In genomic region chr2:18907269-18907668, GRCm38 (mm10) we compare ENCODE assay signal across 15 mouse cellular contexts.
DNase-seq lines count a peak whose midpoint lies in the region; ATAC-seq and TF ChIP-seq lines count a peak whose summit lies in the region.
"Had no signal": no experiment of that assay in that cellular context is flagged by ENCODE, and none has a peak within 500 bp of the region (broad histone marks: within the 10 kb centered on the region; RNA-seq: fewer than 3 reads in every experiment).

No protein-coding gene starts in this region.

- H3K36me3 ChIP-seq in hindbrain, embryonic 10.5 days: no peaks in the 10 kb centered on the region
- no peaks in the 10 kb centered on the region for H3K36me3 ChIP-seq in hindbrain, embryonic 16.5 days (ENCODE audit: control insufficient read depth, insufficient read depth, low read length)
- no peaks in the 10 kb centered on the region for H3K36me3 ChIP-seq in midbrain, embryonic 13.5 days
- H3K36me3 ChIP-seq in midbrain, postnatal 0 days (ENCODE audit: insufficient read depth, low read length): no peaks in the 10 kb centered on the region
- H3K36me3 ChIP-seq: hindbrain, embryonic 13.5 days; limb, embryonic 13.5 days; stomach, embryonic 15.5 days had no signal

- no peak overlapping the region for H3K9ac ChIP-seq in hindbrain, embryonic 16.5 days (ENCODE audit: low read depth, low read length)
- H3K9ac ChIP-seq in midbrain, embryonic 13.5 days (replicated peaks): no peak overlapping the region
- H3K9ac ChIP-seq in midbrain, postnatal 0 days (replicated peaks; ENCODE audit: low read length, poor library complexity, severe bottlenecking): no peak overlapping the region
- H3K9ac ChIP-seq: hindbrain, embryonic 13.5 days; limb, embryonic 13.5 days; liver, embryonic 13.5 days; stomach, embryonic 15.5 days had no signal

- no peaks in the 10 kb centered on the region for H3K9me3 ChIP-seq in hindbrain, embryonic 10.5 days
- no peaks in the 10 kb centered on the region for H3K9me3 ChIP-seq in hindbrain, embryonic 16.5 days (ENCODE audit: control insufficient read depth, low read length)
- no peaks in the 10 kb centered on the region for H3K9me3 ChIP-seq in midbrain, embryonic 13.5 days
- no peaks in the 10 kb centered on the region for H3K9me3 ChIP-seq in midbrain, postnatal 0 days (ENCODE audit: low read length)
- H3K9me3 ChIP-seq: hindbrain, embryonic 13.5 days; limb, embryonic 13.5 days; liver, embryonic 13.5 days; stomach, embryonic 15.5 days had no signal

- DNase-seq in hindbrain, embryonic 10.5 days (ENCODE audit: low spot score): no peak
- no peak for DNase-seq in layer of hippocampus, adult 2 months (ENCODE audit: low spot score in 2 of 2)
- DNase-seq in layer of hippocampus, adult 9-10 months (ENCODE audit: low spot score): no peak
- DNase-seq in midbrain, postnatal 0 days (ENCODE audit: low spot score): no peak
- DNase-seq: gastrocnemius, postnatal 25 days; kidney, postnatal 10 days; liver, embryonic 13.5 days; thymus, postnatal 25 days had no signal

- no peak for ATAC-seq in hindbrain, embryonic 16.5 days
- 0 out of 2 replicates have a peak, but pooled peaks have one; percentile 18 for ATAC-seq in midbrain, embryonic 13.5 days
- ATAC-seq in midbrain, postnatal 0 days (ENCODE audit: low FRiP score): no peak
- ATAC-seq: intestine, postnatal 0 days; lung, postnatal 0 days had no signal

- 60% methylated on average over 8 of the region's 8 CpGs for WGBS in hindbrain, embryonic 10.5 days
- 62% methylated on average over 8 of the region's 8 CpGs for WGBS in hindbrain, embryonic 16.5 days
- WGBS in midbrain, embryonic 13.5 days: 74% methylated on average over 8 of the region's 8 CpGs
- WGBS in midbrain, postnatal 0 days: 78% methylated on average over 8 of the region's 8 CpGs

- H3K4me1 ChIP-seq in hindbrain, embryonic 10.5 days (replicated peaks): peaks cover 19% of the 10 kb centered on the region
- no peaks in the 10 kb centered on the region for H3K4me1 ChIP-seq in hindbrain, embryonic 16.5 days (ENCODE audit: control insufficient read depth, insufficient read depth, low read depth, low read length)
- H3K4me1 ChIP-seq in midbrain, embryonic 13.5 days (replicated peaks): peaks cover 12% of the 10 kb centered on the region; the same call in 1 of the 2 replicates
- no peaks in the 10 kb centered on the region for H3K4me1 ChIP-seq in midbrain, postnatal 0 days (ENCODE audit: insufficient read depth, low read length)
- H3K4me1 ChIP-seq: limb, embryonic 13.5 days had no signal

- no peak for TF ChIP-seq CTCF in layer of hippocampus, adult 2 months (conservative IDR thresholded peaks at IDR 0.05)
- no peak for TF ChIP-seq CTCF in midbrain, postnatal 0 days (IDR thresholded peaks at IDR 0.05)

- H3K27ac ChIP-seq in hindbrain, embryonic 10.5 days: peak overlapping the region; percentile 74
- no peak overlapping the region for H3K27ac ChIP-seq in hindbrain, embryonic 16.5 days (ENCODE audit: low read depth, low read length)
- peak overlapping the region; percentile 67 for H3K27ac ChIP-seq in layer of hippocampus, adult 2 months
- H3K27ac ChIP-seq in midbrain, embryonic 13.5 days: no peak overlapping the region
- no peak overlapping the region for H3K27ac ChIP-seq in midbrain, postnatal 0 days (ENCODE audit: low read depth, low read length)
- H3K27ac ChIP-seq: hindbrain, embryonic 13.5 days; limb, embryonic 13.5 days; liver, embryonic 13.5 days; stomach, embryonic 15.5 days had no signal

- no peak overlapping the region for H3K4me3 ChIP-seq in hindbrain, embryonic 10.5 days
- no peak overlapping the region for H3K4me3 ChIP-seq in hindbrain, embryonic 16.5 days (ENCODE audit: low read length)
- H3K4me3 ChIP-seq in layer of hippocampus, adult 2 months: no peak overlapping the region
- H3K4me3 ChIP-seq in midbrain, embryonic 13.5 days (replicated peaks): no peak overlapping the region
- no peak overlapping the region for H3K4me3 ChIP-seq in midbrain, postnatal 0 days (ENCODE audit: low read depth, low read length)
- H3K4me3 ChIP-seq: hindbrain, embryonic 13.5 days; limb, embryonic 13.5 days; liver, embryonic 13.5 days; stomach, embryonic 15.5 days had no signal

- no peak overlapping the region for H3K4me2 ChIP-seq in hindbrain, embryonic 16.5 days (ENCODE audit: low read length)
- no peak overlapping the region for H3K4me2 ChIP-seq in midbrain, embryonic 13.5 days (replicated peaks)
- H3K4me2 ChIP-seq in midbrain, postnatal 0 days (ENCODE audit: low read depth, low read length, poor library complexity, severe bottlenecking): no peak overlapping the region
- H3K4me2 ChIP-seq: hindbrain, embryonic 13.5 days; limb, embryonic 13.5 days; liver, embryonic 13.5 days; stomach, embryonic 15.5 days had no signal

- H3K27me3 ChIP-seq in hindbrain, embryonic 10.5 days (ENCODE audit: insufficient read depth, poor library complexity, severe bottlenecking): no peaks in the 10 kb centered on the region
- no peaks in the 10 kb centered on the region for H3K27me3 ChIP-seq in hindbrain, embryonic 16.5 days (replicated peaks; ENCODE audit: control insufficient read depth, insufficient read depth, low read length)
- no peaks in the 10 kb centered on the region for H3K27me3 ChIP-seq in midbrain, embryonic 13.5 days
- H3K27me3 ChIP-seq in midbrain, postnatal 0 days (ENCODE audit: insufficient read depth, low read length): no peaks in the 10 kb centered on the region
- H3K27me3 ChIP-seq: hindbrain, embryonic 13.5 days; liver, embryonic 13.5 days; stomach, embryonic 15.5 days had no signal

Comparison
In these comparisons a context has a peak if more than half of its experiments do, and no peak if none do; other contexts are left out.
1. H3K27ac ChIP-seq: peak in hindbrain, embryonic 10.5 days (single experiment) and layer of hippocampus, adult 2 months (single experiment); none in hindbrain, embryonic 16.5 days (single experiment), midbrain, embryonic 13.5 days (single experiment) and midbrain, postnatal 0 days (single experiment).